Mouse (Mus musculus) Patski (cell line): Measurements from ENCODE around the gene Ltbp2. TPM values are rescaled to one million over a fixed set of nuclear protein-coding genes. Genes with fewer than 3 reads are reported as not detected.

ENCODE experiments used
- ATAC-seq: fragments of 100-300 bp; one replicate; pipeline ENCODE4 v1.8.0; 2021
- CTCF ChIA-PET: fragments of 350-600 bp; sonication (Branson Sonifier 250); formaldehyde crosslinking; loops from one replicate; lab custom pipeline; 2022; ENCODE audit warnings: inconsistent platforms; lab: Charles Lee
- POLR2A ChIA-PET: fragments of 350-600 bp; sonication (Branson Sonifier 250); formaldehyde crosslinking; loops from one replicate; lab custom pipeline; 2022; ENCODE audit warnings: antibody characterized with exemption, inconsistent platforms; lab: Charles Lee
- DNase-seq: peaks from one replicate; pipeline ENCODE4 v3.0.0-alpha.2; 2011; ENCODE audit warnings: low read depth, low spot score
- H3K27me3 ChIP-seq: fragments of 371-371 bp; one replicate; pipeline ENCODE4 v1.5.1; 2021
- CTCF ChIP-seq: fragments of 100-300 bp; IDR thresholded peaks from one replicate; pipeline ENCODE4 v1.5.1; 2021
- in situ Hi-C: fragments of 300-500 bp; cut with MboI; formaldehyde crosslinking; loops from 3 replicates; pipeline ENCODE4 v1.11.1; 2018; ENCODE audit warnings: low pct_unique_long_range_greater_than_20kb, mixed read lengths
- polyA plus RNA-seq: library from polyadenylated mRNA; unstranded; gene quantifications from one replicate; pipeline ENCODE4 v1.2.3, GENCODE M21; 2021

Ltbp2 gene
- polyA plus RNA-seq, 1 experiment from 2014 or later = 19.0 TPM

- no peak for TF ChIP-seq CTCF
- DNase-seq (no peak), ATAC-seq (no peak)
- CTCF ChIA-PET = no interaction called here
- POLR2A ChIA-PET = no interaction called here
- no peaks in the 10 kb centered on the region for H3K27me3 ChIP-seq
- in situ Hi-C loops = no loop called here
These were observed 35.6 kb downstream of the Ltbp2 start for GRCm38 (mm10) chr12:84840734-84841133.

DNA sequence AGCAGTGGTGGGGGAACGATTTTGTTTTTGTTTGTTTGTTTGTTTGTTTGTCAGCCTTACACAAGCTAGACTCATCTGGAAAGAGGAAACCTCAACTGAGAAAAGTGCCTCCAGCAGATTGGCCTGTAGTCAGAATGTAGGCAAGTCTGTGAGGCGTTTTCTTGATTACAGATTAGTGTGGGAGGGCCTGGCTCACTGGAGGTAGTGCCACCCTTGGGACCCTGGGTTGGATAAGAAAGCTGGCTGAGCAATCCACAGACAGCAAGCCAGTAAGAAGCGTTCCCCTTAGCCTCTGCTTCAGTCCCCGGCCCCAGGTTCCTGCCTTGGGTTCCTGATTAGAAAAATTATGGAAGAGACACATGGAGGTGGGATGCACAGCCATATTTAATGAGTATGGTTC, 36.4 kb downstream of the Ltbp2 start:
- DNase-seq = no peak
- TF ChIP-seq CTCF = no peak
- no peak for ATAC-seq
- ChIA-PET POLR2A (no interaction called here), CTCF (no interaction called here)
- in situ Hi-C loops = no loop called here
- H3K27me3 ChIP-seq = no peaks in the 10 kb centered on the region

DNA sequence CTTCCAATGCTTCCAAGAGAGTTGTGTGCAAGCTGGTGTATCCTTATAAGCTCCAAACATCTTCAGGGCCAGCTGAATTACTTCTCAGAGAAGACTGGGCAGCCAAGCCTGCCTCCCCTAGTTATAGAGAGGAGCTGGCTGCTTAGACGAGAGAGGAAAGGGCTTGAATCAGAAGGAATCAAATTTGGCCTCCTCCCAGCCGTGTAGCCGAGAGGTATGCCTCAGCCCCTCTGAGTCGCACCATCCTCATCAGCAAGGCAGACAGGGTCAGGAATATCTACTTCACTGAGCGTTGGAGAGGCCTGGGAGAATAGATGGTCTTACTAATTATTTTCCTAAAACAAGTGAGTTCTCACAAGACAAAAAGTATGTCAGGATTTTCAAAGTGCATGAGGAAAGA, 40.7 kb downstream of the Ltbp2 start:
- CTCF ChIA-PET = no interaction called here
- ATAC-seq = no peak
- in situ Hi-C loops = no loop called here
- DNase-seq = no peak
- TF ChIP-seq CTCF = no peak
- POLR2A ChIA-PET = no interaction called here
- H3K27me3 ChIP-seq = no peaks in the 10 kb centered on the region

GRCm38 (mm10) chr12:84834773-84835172, 41.6 kb downstream of the Ltbp2 start:
- in situ Hi-C loops = no loop called here
- H3K27me3 ChIP-seq = no peaks in the 10 kb centered on the region
- ChIA-PET POLR2A (interaction anchor here (1.5 kb wide), 1 partner anchor 10 kb away, joined by 4 read pairs; no protein-coding TSS in a partner anchor), CTCF (no interaction called here)
- ATAC-seq = no peak
- no peak for DNase-seq
- TF ChIP-seq CTCF = no peak

DNA sequence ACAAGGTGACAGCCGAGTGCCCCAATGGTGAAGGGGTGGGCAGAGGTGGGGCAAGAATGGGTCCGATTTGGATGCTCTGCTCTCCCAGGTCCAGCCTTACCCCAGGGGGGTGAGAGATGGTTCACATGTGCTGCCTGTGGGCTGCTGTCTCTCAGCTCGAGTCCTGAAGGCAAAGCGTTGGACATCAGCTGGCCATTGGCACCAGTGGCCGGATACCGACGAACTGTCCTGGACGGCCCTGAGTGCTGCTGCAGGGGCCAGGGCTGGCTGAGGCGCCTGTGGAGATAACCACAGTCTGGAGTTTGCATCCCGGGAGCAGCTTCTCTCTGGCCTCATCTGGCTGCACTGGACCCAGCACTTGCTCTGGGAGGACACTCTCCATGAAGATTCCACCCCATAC, 44.7 kb downstream of the Ltbp2 start:
- ATAC-seq = no peak
- POLR2A ChIA-PET = no interaction called here
- no peak for TF ChIP-seq CTCF
- H3K27me3 ChIP-seq = no peaks in the 10 kb centered on the region
- no peak for DNase-seq
- CTCF ChIA-PET = no interaction called here
- in situ Hi-C loops = no loop called here

- CTCF ChIA-PET = no interaction called here
These were observed 45.2 kb downstream of the Ltbp2 start for GRCm38 (mm10) chr12:84831141-84831540.

DNA sequence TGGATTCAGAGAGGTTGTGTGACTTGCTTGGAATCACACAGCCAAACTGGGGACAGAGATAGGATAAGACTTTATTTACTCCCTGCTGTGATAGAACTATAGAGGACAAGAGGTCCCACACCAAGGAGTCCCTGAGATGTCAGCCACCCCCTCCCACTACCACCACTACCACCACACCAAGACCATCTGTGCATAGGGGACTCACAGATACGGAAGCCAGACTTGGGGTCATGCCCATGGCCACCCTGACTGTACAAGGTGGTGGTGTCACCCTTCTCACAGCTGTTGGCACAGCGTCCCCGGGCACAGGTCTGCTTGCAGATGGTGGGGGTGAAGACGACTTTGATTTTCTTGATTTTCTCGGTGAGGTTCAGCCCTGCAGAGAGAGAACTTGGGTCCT, 45.9 kb downstream of the Ltbp2 start:
- ChIA-PET CTCF (no interaction called here), POLR2A (no interaction called here)

More at GRCm38 (mm10) chr12:84831141-84831540, 45.2 kb downstream of the Ltbp2 start:
- DNase-seq (no peak), ATAC-seq (no peak)
- POLR2A ChIA-PET = no interaction called here
- no peak for TF ChIP-seq CTCF
- no peaks in the 10 kb centered on the region for H3K27me3 ChIP-seq
- in situ Hi-C loops = no loop called here

DNA sequence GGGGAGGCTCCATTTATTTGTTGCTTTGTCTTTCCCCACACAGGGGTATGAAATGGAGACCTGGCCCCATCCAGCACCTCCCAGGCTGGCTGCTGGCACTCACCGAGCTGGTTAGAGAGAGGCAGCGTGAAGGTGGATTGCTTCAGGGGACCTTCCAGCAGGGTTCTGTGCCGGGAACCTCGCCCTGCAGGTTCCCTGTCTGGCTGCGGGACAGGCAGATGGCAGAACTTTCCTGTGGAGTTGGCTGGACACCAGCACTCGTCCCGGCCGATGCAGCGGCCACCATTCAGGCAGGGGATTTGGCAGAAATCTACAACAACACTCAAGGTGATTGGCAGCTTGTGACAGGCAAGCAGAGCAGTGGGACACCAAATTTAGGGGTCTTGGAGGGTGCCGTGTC, 46.4 kb downstream of the Ltbp2 start:
- H3K27me3 ChIP-seq = no peaks in the 10 kb centered on the region
- DNase-seq (no peak), ATAC-seq (no peak)
- in situ Hi-C loops = no loop called here
- no peak for TF ChIP-seq CTCF
- CTCF ChIA-PET = interaction anchor here (1.1 kb wide), 1 partner anchor 13 kb away, joined by 3 read pairs; no protein-coding TSS in a partner anchor
- POLR2A ChIA-PET = no interaction called here

More for the DNA sequence above, 45.9 kb downstream of the Ltbp2 start:
- DNase-seq = no peak
- TF ChIP-seq CTCF = no peak
- H3K27me3 ChIP-seq = no peaks in the 10 kb centered on the region
- in situ Hi-C loops = no loop called here
- ATAC-seq = no peak

DNA sequence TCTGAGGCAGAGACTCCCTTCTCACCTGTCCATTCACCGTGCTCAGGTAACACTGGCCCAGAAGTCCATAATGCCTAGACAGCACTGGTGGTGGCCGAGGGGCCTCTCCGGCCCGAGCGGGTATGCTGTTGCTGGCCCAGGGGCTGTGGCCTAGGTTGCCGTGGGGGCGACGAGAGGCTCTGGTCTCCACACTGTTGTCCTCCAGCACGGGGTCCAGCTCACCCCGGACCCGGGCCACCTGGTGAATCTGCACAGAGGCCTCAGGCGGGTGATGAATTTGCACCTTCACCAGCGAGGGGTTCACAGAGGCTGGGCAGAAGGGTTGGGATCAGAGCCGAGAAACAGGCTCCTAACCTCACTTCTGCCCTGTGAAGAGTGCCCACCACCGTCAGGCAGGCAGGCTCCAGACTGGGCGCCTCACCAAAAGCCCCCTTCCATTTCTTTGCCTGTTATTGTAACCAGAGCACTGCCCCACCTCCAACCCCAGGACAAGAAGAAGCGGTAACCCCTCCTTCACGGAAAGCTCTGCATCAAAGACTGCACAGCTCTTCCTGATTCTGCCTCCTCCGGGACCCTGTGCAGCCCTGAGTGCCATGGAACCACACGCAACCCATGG, 47.1 kb downstream of the Ltbp2 start:
- CTCF ChIA-PET = interaction anchor here (1.1 kb wide), 1 partner anchor 13 kb away, joined by 3 read pairs; no protein-coding TSS in a partner anchor

DNA sequence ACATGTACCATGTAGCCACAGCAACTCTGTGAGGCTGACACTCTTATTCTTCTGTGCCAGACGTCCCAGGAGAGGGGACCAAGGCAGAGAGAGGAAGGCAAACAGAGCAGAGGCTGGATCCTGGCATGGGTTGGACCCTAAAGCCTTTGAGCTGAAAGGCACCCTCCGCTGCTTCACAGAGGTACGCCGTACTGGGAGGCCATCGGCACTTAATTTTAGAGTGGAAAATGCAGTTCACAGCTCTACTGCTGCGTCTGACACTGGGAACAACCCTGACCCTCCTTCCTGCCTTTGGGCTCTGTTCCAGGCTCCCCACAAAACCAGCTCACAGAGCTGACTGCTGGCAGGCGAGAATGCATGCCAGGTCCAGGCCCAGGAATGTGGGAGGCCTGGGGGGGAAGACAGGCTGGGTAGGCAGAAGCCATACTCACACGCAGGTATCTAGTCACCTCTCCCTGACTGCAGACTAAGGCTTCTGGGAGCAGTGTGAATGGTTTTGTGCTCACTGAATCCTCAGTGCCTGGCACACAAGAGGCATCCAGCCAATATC, 48.9 kb downstream of the Ltbp2 start:
- in situ Hi-C loops = no loop called here
- ChIA-PET CTCF (interaction anchor here (0.7 to 2.3 kb wide), 2 partner anchors 18 to 49 kb away, joined by 3 to 8 read pairs; partner anchors contain the start of gene Ltbp2), POLR2A (no interaction called here)
- DNase-seq (no peak), ATAC-seq (no peak)
- no peak for TF ChIP-seq CTCF
- H3K27me3 ChIP-seq = no peaks in the 10 kb centered on the region

More for the DNA sequence above, 47.1 kb downstream of the Ltbp2 start:
- in situ Hi-C loops = no loop called here
- POLR2A ChIA-PET = no interaction called here
- no peaks in the 10 kb centered on the region for H3K27me3 ChIP-seq
- no peak for ATAC-seq
- DNase-seq = no peak
- TF ChIP-seq CTCF = no peak

DNA sequence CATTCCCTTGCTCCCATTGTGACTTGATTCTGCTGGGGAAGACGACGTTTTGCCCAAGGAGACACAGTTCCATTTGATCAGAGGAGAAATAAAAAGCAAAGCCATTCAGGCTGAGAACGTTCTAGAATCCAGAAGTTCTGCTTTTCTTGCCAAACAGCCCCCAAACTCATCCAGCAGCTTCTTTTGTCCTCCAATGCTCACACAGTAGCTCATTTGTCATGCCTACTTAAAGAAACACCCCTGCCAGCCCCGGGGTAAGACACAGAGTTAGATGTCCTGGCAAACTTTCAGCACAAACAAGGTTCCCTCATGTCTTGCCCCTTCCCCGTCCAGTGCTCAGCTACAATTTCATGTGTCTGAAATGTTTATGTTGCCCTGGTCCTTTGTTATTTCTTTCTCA, 52.1 kb downstream of the Ltbp2 start:
- ATAC-seq (no peak), DNase-seq (no peak)
- ChIA-PET CTCF (no interaction called here), POLR2A (interaction anchor here (1.3 kb wide), 1 partner anchor 10 kb away, joined by 4 read pairs; no protein-coding TSS in a partner anchor)
- H3K27me3 ChIP-seq = no peaks in the 10 kb centered on the region
- no peak for TF ChIP-seq CTCF
- in situ Hi-C loops = no loop called here
